Mouse (Mus musculus): ENCODE data around the gene B4galnt4. TPM values are rescaled to one million over a fixed set of nuclear protein-coding genes. Genes with fewer than 3 reads are reported as not detected.
A peak's percentile ranks its signal among the peaks of the same experiment; 100 is the strongest.

Gene B4galnt4
- polyA plus RNA-seq, 1 experiment from 2014 or later: 22.3 TPM

GRCm38 (mm10) chr7:141040867-141041606, 19.9 kb upstream of the B4galnt4 start:
- H3K9me3 ChIP-seq (ENCODE audit: control insufficient read depth, low read length): no peaks in the 10 kb centered on the region
- WGBS: 46% methylated on average over 6 of the region's 9 CpGs
- no peaks in the 10 kb centered on the region for H3K4me1 ChIP-seq (replicated peaks; ENCODE audit: control insufficient read depth, insufficient read depth, low read length)
- H3K9ac ChIP-seq (ENCODE audit: low read length): no peak overlapping the region
- H3K36me3 ChIP-seq (ENCODE audit: control insufficient read depth, insufficient read depth, low read length): no peaks in the 10 kb centered on the region
- DNase-seq (ENCODE audit: low spot score) (no peak), ATAC-seq (replicated peaks; ENCODE audit: low FRiP score) (no peak)
- no peak overlapping the region for H3K27ac ChIP-seq (ENCODE audit: low read depth, low read length)
- no peaks in the 10 kb centered on the region for H3K27me3 ChIP-seq (ENCODE audit: control insufficient read depth, insufficient read depth, low read length)
- no peak overlapping the region for H3K4me2 ChIP-seq (ENCODE audit: low read depth, low read length, severe bottlenecking)
- no peak overlapping the region for H3K4me3 ChIP-seq (ENCODE audit: low read depth, low read length)

- no peak overlapping the region for H3K4me2 ChIP-seq (ENCODE audit: low read depth, low read length, severe bottlenecking)
- H3K9ac ChIP-seq (ENCODE audit: low read length): no peak overlapping the region
- ATAC-seq (replicated peaks; ENCODE audit: low FRiP score) (no peak), DNase-seq (ENCODE audit: low spot score) (no peak)
- H3K27ac ChIP-seq (ENCODE audit: low read depth, low read length): no peak overlapping the region
- no peaks in the 10 kb centered on the region for H3K36me3 ChIP-seq (ENCODE audit: control insufficient read depth, insufficient read depth, low read length)
- 45% methylated on average over 5 of the region's 5 CpGs for WGBS
- H3K4me3 ChIP-seq (ENCODE audit: low read depth, low read length): no peak overlapping the region
- no peaks in the 10 kb centered on the region for H3K9me3 ChIP-seq (ENCODE audit: control insufficient read depth, low read length)
- no peaks in the 10 kb centered on the region for H3K27me3 ChIP-seq (ENCODE audit: control insufficient read depth, insufficient read depth, low read length)
- H3K4me1 ChIP-seq (replicated peaks; ENCODE audit: control insufficient read depth, insufficient read depth, low read length): no peaks in the 10 kb centered on the region
Measured at GRCm38 (mm10) chr7:141041661-141042060, 19.2 kb upstream of the B4galnt4 start.

GRCm38 (mm10) chr7:141042539-141042938, 18.4 kb upstream of the B4galnt4 start:
- ATAC-seq (replicated peaks; ENCODE audit: low FRiP score): no peak

GRCm38 (mm10) chr7:141046931-141047580, 13.8 kb upstream of the B4galnt4 start:
- H3K9me3 ChIP-seq (ENCODE audit: control insufficient read depth, low read length): no peaks in the 10 kb centered on the region; the same call in 1 of the 2 replicates

More at GRCm38 (mm10) chr7:141042539-141042938, 18.4 kb upstream of the B4galnt4 start:
- H3K27ac ChIP-seq (ENCODE audit: low read depth, low read length): no peak overlapping the region
- no peaks in the 10 kb centered on the region for H3K36me3 ChIP-seq (ENCODE audit: control insufficient read depth, insufficient read depth, low read length)
- no peak overlapping the region for H3K4me3 ChIP-seq (ENCODE audit: low read depth, low read length)
- no peaks in the 10 kb centered on the region for H3K9me3 ChIP-seq (ENCODE audit: control insufficient read depth, low read length)
- DNase-seq (ENCODE audit: low spot score): no peak
- H3K9ac ChIP-seq (ENCODE audit: low read length): no peak overlapping the region
- WGBS: 46% methylated on average over 4 of the region's 4 CpGs
- H3K4me2 ChIP-seq (ENCODE audit: low read depth, low read length, severe bottlenecking): no peak overlapping the region
- no peaks in the 10 kb centered on the region for H3K27me3 ChIP-seq (ENCODE audit: control insufficient read depth, insufficient read depth, low read length)
- no peaks in the 10 kb centered on the region for H3K4me1 ChIP-seq (replicated peaks; ENCODE audit: control insufficient read depth, insufficient read depth, low read length)

GRCm38 (mm10) chr7:141047581-141048225, 13.2 kb upstream of the B4galnt4 start:
- WGBS: 7% methylated on average over 15 of the region's 19 CpGs
- H3K9me3 ChIP-seq (ENCODE audit: control insufficient read depth, low read length): no peaks in the 10 kb centered on the region; the same call in 1 of the 2 replicates
- H3K4me2 ChIP-seq (ENCODE audit: low read depth, low read length, severe bottlenecking): peak overlapping the region; percentile 51
- H3K4me1 ChIP-seq (replicated peaks; ENCODE audit: control insufficient read depth, insufficient read depth, low read length): peaks cover 4% of the 10 kb centered on the region; the same call in 1 of the 2 replicates
- no peaks in the 10 kb centered on the region for H3K36me3 ChIP-seq (ENCODE audit: control insufficient read depth, insufficient read depth, low read length)
- H3K4me3 ChIP-seq (ENCODE audit: low read depth, low read length): peak overlapping the region; percentile 23
- peak; percentile 78 for ATAC-seq (replicated peaks; ENCODE audit: low FRiP score)
- H3K9ac ChIP-seq (ENCODE audit: low read length): peak overlapping the region; percentile 9; the same call in 1 of the 2 replicates
- no peak overlapping the region for H3K27ac ChIP-seq (ENCODE audit: low read depth, low read length)
- DNase-seq (ENCODE audit: low spot score): peak; percentile 69
- H3K27me3 ChIP-seq (ENCODE audit: control insufficient read depth, insufficient read depth, low read length): no peaks in the 10 kb centered on the region

More at GRCm38 (mm10) chr7:141046931-141047580, 13.8 kb upstream of the B4galnt4 start:
- no peak for ATAC-seq (replicated peaks; ENCODE audit: low FRiP score)
- DNase-seq (ENCODE audit: low spot score): no peak
- no peaks in the 10 kb centered on the region for H3K27me3 ChIP-seq (ENCODE audit: control insufficient read depth, insufficient read depth, low read length)
- H3K27ac ChIP-seq (ENCODE audit: low read depth, low read length): no peak overlapping the region
- WGBS: 79% methylated on average over 6 of the region's 6 CpGs
- H3K4me2 ChIP-seq (ENCODE audit: low read depth, low read length, severe bottlenecking): no peak overlapping the region
- no peaks in the 10 kb centered on the region for H3K36me3 ChIP-seq (ENCODE audit: control insufficient read depth, insufficient read depth, low read length)
- no peak overlapping the region for H3K4me3 ChIP-seq (ENCODE audit: low read depth, low read length)
- no peak overlapping the region for H3K9ac ChIP-seq (ENCODE audit: low read length)
- peaks cover 4% of the 10 kb centered on the region; the same call in 1 of the 2 replicates for H3K4me1 ChIP-seq (replicated peaks; ENCODE audit: control insufficient read depth, insufficient read depth, low read length)

GRCm38 (mm10) chr7:141048226-141049218, 12.4 kb upstream of the B4galnt4 start:
- no peaks in the 10 kb centered on the region for H3K36me3 ChIP-seq (ENCODE audit: control insufficient read depth, insufficient read depth, low read length)
- H3K9me3 ChIP-seq (ENCODE audit: control insufficient read depth, low read length): no peaks in the 10 kb centered on the region; the same call in 1 of the 2 replicates
- peak overlapping the region; percentile 51 for H3K4me2 ChIP-seq (ENCODE audit: low read depth, low read length, severe bottlenecking)
- peak overlapping the region; percentile 23 for H3K4me3 ChIP-seq (ENCODE audit: low read depth, low read length)
- no peaks in the 10 kb centered on the region for H3K27me3 ChIP-seq (ENCODE audit: control insufficient read depth, insufficient read depth, low read length)
- no peak overlapping the region for H3K27ac ChIP-seq (ENCODE audit: low read depth, low read length)
- 11% methylated on average over 21 of the region's 21 CpGs for WGBS
- H3K4me1 ChIP-seq (replicated peaks; ENCODE audit: control insufficient read depth, insufficient read depth, low read length): peaks cover 4% of the 10 kb centered on the region; the same call in 1 of the 2 replicates
- peak; percentile 91 for ATAC-seq (replicated peaks; ENCODE audit: low FRiP score)
- peak overlapping the region; percentile 9; the same call in 1 of the 2 replicates for H3K9ac ChIP-seq (ENCODE audit: low read length)
- DNase-seq (ENCODE audit: low spot score): peak; percentile 95

GRCm38 (mm10) chr7:141049326-141049725, 11.6 kb upstream of the B4galnt4 start:
- no peak overlapping the region for H3K27ac ChIP-seq (ENCODE audit: low read depth, low read length)
- WGBS: 78% methylated on average over 2 of the region's 2 CpGs
- ATAC-seq (replicated peaks; ENCODE audit: low FRiP score): no peak

More at GRCm38 (mm10) chr7:141049326-141049725, 11.6 kb upstream of the B4galnt4 start:
- no peak overlapping the region for H3K9ac ChIP-seq (ENCODE audit: low read length)
- H3K27me3 ChIP-seq (ENCODE audit: control insufficient read depth, insufficient read depth, low read length): no peaks in the 10 kb centered on the region
- H3K4me2 ChIP-seq (ENCODE audit: low read depth, low read length, severe bottlenecking): no peak overlapping the region
- H3K4me1 ChIP-seq (replicated peaks; ENCODE audit: control insufficient read depth, insufficient read depth, low read length): peaks cover 4% of the 10 kb centered on the region; the same call in 1 of the 2 replicates
- H3K36me3 ChIP-seq (ENCODE audit: control insufficient read depth, insufficient read depth, low read length): no peaks in the 10 kb centered on the region
- H3K9me3 ChIP-seq (ENCODE audit: control insufficient read depth, low read length): no peaks in the 10 kb centered on the region; the same call in 1 of the 2 replicates
- no peak overlapping the region for H3K4me3 ChIP-seq (ENCODE audit: low read depth, low read length)
- no peak for DNase-seq (ENCODE audit: low spot score)

All from forebrain, embryonic 11.5 days (tissue).